Mouse (Mus musculus) retina, adult 2 months (tissue): Measurements from ENCODE around the gene Hes5.

ENCODE experiments used
- DNase-seq: peaks from one replicate; pipeline ENCODE4 v3.0.0-alpha.2; 2012; ENCODE audit warnings: low read depth, low spot score

The Hes5 gene

GRCm38 (mm10) chr4:154960690-154961225 is at the start of gene Hes5:
TSS of gene Hes5 (plus strand) at chr4:154960923.
- DNase-seq = no peak

GRCm38 (mm10) chr4:154911644-154912043 is 49.1 kb upstream of the Hes5 start:
- no peak for DNase-seq

- no peak for DNase-seq
Observed at GRCm38 (mm10) chr4:154913845-154914244, 46.9 kb upstream of the Hes5 start.

- DNase-seq = no peak
Observed at GRCm38 (mm10) chr4:154914252-154914651, 46.5 kb upstream of the Hes5 start.

- DNase-seq = no peak
Observed at GRCm38 (mm10) chr4:154914707-154915106, 46.0 kb upstream of the Hes5 start.

GRCm38 (mm10) chr4:154915286-154915685 is 45.4 kb upstream of the Hes5 start:
- DNase-seq = no peak

GRCm38 (mm10) chr4:154916662-154917061 is 44.1 kb upstream of the Hes5 start:
- no peak for DNase-seq

GRCm38 (mm10) chr4:154922291-154922690 is 38.4 kb upstream of the Hes5 start:
- no peak for DNase-seq

GRCm38 (mm10) chr4:154922931-154923330 is 37.8 kb upstream of the Hes5 start:
- no peak for DNase-seq

GRCm38 (mm10) chr4:154925413-154925812 is 35.3 kb upstream of the Hes5 start:
- no peak for DNase-seq

- no peak for DNase-seq
Observed at GRCm38 (mm10) chr4:154926969-154927898, 33.5 kb upstream of the Hes5 start.

GRCm38 (mm10) chr4:154927899-154928337 is 32.8 kb upstream of the Hes5 start:
- no peak for DNase-seq

- DNase-seq = no peak
Observed at GRCm38 (mm10) chr4:154928395-154929087, 32.2 kb upstream of the Hes5 start, which contains the start of gene Tnfrsf14. TSS of gene Tnfrsf14 (minus strand) at chr4:154928563.

- no peak for DNase-seq
Observed at GRCm38 (mm10) chr4:154929088-154929660, 31.5 kb upstream of the Hes5 start.

GRCm38 (mm10) chr4:154933306-154933907 is 27.3 kb upstream of the Hes5 start:
- no peak for DNase-seq

GRCm38 (mm10) chr4:154934800-154935199 is 25.9 kb upstream of the Hes5 start:
- DNase-seq = no peak

GRCm38 (mm10) chr4:154935788-154936187 is 24.9 kb upstream of the Hes5 start:
- DNase-seq = no peak

- no peak for DNase-seq
Observed at GRCm38 (mm10) chr4:154936542-154937255, 24.0 kb upstream of the Hes5 start.

GRCm38 (mm10) chr4:154937746-154938145 is 23.0 kb upstream of the Hes5 start:
- DNase-seq = no peak

- DNase-seq = no peak
Observed at GRCm38 (mm10) chr4:154940156-154940555, 20.6 kb upstream of the Hes5 start.

- DNase-seq = no peak
Observed at GRCm38 (mm10) chr4:154941831-154942230, 18.9 kb upstream of the Hes5 start.
